Mouse (Mus musculus) C2C12 (cell line): ENCODE data around the gene Pgp.

Experiments
- CEBPB ChIP-seq: IDR thresholded peaks from one replicate; pipeline ENCODE4 v1.6.1; 2011; ENCODE audit warnings: low read depth, mild to moderate bottlenecking, control low read depth, moderate library complexity
- CTCF ChIP-seq: IDR thresholded peaks from one replicate; pipeline ENCODE4 v1.5.1; 2011; ENCODE audit not compliant: control insufficient read depth, insufficient read depth, insufficient read length
- MAX ChIP-seq: IDR thresholded peaks from one replicate; pipeline ENCODE4 v1.6.1; 2011; ENCODE audit warnings: mild to moderate bottlenecking, control low read depth
- MYOD1 ChIP-seq: IDR thresholded peaks from one replicate; pipeline ENCODE4 v1.6.1; 2011; ENCODE audit warnings: low read depth; ENCODE audit not compliant: control insufficient read depth, insufficient read length
- MYOG ChIP-seq: IDR thresholded peaks from one replicate; pipeline ENCODE4 v1.6.1; 2011; ENCODE audit not compliant: control insufficient read depth, insufficient read length; ENCODE audit errors: extremely low read depth

- no peak for TF ChIP-seq CTCF
- TF ChIP-seq MYOG, result no peak
- TF ChIP-seq MAX, result no peak
- no peak for TF ChIP-seq MYOD1
- TF ChIP-seq CEBPB, result no peak
These were observed 13.3 kb downstream of the Pgp start for GRCm38 (mm10) chr17:24483495-24483894.
